Mouse (Mus musculus) gastrocnemius, postnatal 36 days (tissue): Measurements from ENCODE around the gene Prr12. TPM values are rescaled to one million over a fixed set of nuclear protein-coding genes. Genes with fewer than 3 reads are reported as not detected.

ENCODE experiments used
- DNase-seq, 2 experiments: peaks; one replicate each; pipeline ENCODE4 v3.0.0; 2022
- intact Hi-C: fragments of 180-260 bp; cut with DNase I; formaldehyde crosslinking; loops from one replicate; pipeline ENCODE4 v1.15.1; 2025
- total RNA-seq, 2 experiments: library from RNA; stranded (reverse); gene quantifications; 2 replicates each; pipeline ENCODE4 v1.2.3; 2021

Prr12 gene
- total RNA-seq, 2 experiments from 2014 or later: 11.3 to 14.1 TPM

DNA sequence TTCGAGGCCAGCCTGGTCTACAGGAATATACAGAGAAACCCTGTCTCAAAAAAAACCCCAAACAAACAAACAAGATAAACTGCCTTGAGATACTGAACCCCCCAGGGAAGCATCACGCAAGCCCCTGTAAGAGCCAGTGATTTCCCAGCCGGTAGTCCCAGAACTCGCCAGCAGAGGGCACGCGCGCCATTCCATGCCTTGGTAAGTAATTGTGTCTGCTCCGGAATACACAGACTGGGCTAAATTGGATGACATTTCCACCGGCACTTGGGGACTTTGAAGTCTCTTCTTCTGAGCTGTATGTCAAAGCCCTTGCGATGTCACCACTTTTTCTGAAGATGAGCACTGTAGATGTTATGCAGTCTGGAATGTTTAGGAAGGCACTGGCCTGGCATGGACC, 27.2 kb upstream of the Prr12 start:
- peak; percentile 93 to 94 for DNase-seq
- intact Hi-C loops: loop anchor here (5.0 kb wide), 2 partner anchors 42 to 117 kb away; partner anchors contain the start of gene Rps11

DNA sequence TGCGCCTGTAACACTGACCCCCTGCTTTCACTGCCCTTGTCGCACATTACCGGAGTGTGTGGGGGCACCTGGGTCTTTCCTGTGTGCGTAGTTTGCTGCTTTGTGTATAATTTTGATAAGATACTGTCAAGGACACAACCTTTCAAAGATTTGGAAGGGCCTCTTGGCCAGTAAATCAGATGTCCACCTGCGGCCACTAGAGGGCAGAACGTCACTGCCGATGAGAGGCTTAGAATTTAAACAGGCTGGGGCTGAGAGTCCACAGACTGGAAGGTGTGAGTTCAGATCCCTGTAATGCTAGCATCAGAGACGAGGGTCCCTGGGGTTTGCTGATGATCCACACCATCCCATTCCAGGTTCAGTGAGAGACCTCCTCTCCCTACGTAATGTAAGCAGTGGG, 25.8 kb upstream of the Prr12 start:
- intact Hi-C loops: loop anchor here (5.0 kb wide), 1 partner anchor 119 kb away; no protein-coding TSS in a partner anchor
- DNase-seq: peak; percentile 70 to 73

DNA sequence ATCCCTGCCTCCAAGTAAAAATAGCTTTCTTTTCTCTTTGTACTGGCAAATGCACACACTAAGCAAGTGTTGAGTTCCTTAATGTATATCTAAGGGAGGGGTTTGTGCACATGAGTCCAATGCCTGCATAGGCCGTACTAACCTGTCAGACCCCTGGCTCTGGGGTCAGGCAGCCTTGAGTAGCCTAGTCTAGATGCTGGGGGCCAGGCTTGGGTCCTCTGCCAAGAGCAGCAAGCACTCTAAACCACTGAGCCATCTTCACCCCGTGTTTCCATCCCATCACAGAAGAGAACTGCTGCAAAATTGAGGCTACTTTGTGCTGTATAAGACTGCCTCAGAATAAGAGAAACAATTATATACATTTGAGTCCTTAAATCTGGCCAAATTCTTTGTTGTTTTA, 25.1 kb upstream of the Prr12 start:
- DNase-seq: no peak
- intact Hi-C loops: loop anchor here (5.0 kb wide), 1 partner anchor 119 kb away; no protein-coding TSS in a partner anchor

DNA sequence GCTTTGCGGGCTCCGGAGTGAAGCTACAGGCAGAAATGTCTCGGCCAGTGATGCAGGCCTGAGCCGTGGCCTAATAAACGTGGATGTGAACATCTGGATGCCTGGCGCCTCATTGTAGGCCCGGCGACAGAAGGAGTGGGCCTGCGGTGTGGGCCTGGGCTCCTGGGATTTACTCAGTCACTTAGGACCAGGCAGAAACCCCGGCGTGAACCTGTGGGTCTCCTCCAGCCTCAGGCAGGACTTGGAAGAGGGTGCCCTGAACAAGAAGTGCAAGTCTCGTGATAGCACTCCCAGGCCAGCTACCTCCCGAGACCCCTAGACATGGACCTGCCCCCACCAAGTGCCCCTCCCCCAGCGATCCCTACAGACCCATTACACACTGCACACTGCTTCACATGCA, 24.6 kb upstream of the Prr12 start:
- intact Hi-C loops: loop anchor here (5.0 kb wide), 1 partner anchor 120 kb away; no protein-coding TSS in a partner anchor
- no peak for DNase-seq

DNA sequence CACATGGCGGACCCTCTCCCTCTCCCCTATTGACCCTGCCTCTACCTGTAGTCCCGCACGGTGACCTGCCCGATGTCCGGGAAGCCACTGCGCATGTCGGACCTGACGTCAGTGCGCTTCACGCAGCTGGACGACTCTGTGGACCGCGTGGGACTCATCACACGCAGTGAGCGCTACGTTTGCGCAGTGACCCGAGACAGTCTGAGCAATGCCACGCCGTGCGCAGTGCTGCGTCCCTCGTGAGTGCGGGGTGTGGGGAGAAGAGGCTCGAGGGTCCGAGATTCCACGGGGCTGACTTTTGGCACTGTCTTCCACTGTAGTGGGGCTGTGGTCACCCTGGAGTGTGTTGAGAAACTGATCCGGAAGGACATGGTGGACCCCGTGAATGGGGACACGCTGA, 23.8 kb upstream of the Prr12 start:
- intact Hi-C loops: loop anchor here (5.0 kb wide), 1 partner anchor 121 kb away; no protein-coding TSS in a partner anchor
- DNase-seq: no peak

DNA sequence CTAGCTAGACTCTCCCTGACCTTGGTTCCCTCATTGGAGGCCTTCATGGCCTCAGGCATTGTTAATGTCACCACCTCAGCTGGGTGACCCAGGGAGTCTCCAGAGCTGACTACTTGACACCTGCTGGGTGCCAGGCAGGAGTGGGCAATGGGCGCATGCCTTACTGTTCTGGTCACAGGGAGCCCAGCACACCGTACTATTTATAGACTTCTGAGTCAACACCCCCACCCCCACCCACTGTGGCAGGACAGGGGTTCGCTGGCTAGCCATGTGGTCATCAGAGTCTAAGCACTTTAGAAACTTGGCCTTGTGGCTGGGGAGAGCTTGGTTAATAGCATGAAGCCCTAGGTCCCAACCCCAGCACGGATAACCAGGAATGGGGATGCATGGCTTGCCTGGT, 22.7 kb upstream of the Prr12 start:
- DNase-seq: no peak
- intact Hi-C loops: loop anchor here (5.0 kb wide), 1 partner anchor 122 kb away; no protein-coding TSS in a partner anchor

DNA sequence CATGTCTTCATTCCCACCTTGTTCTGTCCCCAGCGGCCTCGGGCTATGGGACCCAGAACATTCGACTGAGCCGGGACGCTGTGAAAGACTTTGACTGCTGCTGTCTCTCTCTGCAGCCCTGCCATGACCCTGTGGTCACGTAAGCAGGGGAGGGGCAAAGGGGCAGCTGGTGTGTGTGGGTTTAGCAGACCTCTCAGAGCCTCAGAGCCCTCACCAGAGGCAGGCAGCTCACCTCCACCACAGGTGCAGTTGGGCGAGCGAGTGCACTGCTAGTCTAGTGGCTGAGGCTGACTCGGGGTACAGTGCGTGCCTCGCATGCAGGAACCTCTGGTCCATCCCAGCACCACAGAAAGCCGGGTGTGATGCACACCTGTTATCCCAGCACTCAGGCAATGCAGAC, 21.3 kb upstream of the Prr12 start:
- no peak for DNase-seq
- intact Hi-C loops: loop anchor here (5.0 kb wide), 1 partner anchor 92 kb away; no protein-coding TSS in a partner anchor

DNA sequence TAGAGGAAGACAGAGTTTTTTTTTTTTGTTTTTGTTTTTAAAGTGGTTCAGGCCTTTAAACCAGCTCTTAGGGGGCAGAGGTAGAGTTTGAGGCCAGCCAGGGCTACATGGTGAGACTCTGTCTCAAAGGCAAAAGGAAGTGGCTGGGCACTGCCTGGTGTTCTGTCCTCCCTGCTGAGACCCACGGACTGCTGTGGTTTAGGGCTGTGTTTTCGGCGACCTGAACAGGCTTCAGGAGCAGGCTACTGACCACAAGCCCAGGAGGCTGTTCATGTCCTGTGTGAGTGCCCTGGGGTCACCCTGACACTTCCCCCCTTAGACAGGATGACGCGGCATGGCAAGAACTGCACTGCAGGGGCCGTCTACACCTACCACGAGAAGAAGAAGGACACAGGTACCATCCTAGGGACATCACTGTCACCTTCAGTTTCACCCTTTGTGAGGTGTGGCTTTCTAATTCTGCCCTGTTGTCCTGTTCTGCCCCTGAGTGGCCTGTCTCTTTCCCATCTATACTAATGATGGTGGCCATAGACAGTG, 20.6 kb upstream of the Prr12 start:
- intact Hi-C loops: loop anchor here (5.0 kb wide), 1 partner anchor 91 kb away; no protein-coding TSS in a partner anchor

DNA sequence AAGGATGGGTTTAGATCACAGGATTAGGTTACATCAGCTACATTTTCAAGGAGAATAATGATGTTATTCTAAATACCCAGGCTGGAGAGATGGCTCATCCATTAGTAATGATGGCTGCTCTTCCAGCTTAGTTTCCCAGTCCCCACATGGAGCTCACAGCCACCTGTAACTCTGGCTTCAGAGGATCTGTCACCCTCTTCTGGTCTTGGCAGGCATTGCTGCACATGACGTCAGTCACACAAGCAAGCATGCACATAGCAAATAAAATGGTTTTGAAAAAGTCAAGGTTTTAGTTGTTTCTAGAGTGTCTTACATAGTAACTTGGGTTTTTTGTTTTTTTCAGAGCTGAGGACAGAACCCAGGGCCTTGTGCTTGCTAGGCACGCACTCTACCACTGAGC, 19.5 kb upstream of the Prr12 start:
- DNase-seq: no peak
- intact Hi-C loops: loop anchor here (5.0 kb wide), 1 partner anchor 90 kb away; no protein-coding TSS in a partner anchor

More for the DNA sequence above, 20.6 kb upstream of the Prr12 start:
- no peak for DNase-seq

DNA sequence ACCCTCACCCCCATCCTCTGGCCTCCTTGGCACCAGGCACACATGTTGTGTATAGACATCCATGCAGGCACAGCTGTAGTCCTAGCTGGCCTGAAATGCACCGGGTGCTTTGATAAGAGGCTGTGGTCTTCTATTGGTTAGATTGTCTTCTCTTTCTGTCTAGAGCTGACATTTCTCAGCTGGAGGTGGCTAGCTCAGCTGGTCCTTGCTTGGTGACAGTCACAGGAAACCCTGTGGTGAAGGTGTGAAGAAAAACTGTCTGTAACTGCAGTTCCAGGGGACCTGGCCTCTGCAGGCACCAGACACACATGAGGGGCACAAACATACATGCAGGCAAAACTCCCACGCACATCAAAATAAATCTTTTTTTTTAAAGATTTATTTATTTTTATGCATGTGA, 17.0 kb upstream of the Prr12 start:
- no peak for DNase-seq
- intact Hi-C loops: loop anchor here (5.0 kb wide), 1 partner anchor 87 kb away; no protein-coding TSS in a partner anchor

DNA sequence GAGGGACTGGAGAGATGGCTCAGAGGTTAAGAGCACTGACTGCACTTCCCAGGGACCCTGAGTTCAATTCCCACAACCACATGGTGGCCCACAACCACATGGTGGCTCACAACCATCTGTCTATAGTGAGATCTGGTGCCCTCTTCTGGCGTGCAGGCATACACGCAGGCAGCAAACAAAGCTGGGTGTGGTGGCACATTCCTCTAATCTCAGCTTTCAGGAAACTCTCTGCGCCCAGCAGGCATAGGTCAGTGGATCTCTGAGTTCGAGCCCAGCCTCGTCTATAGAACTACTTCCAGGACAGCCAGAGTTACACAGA, 15.3 kb upstream of the Prr12 start:
- DNase-seq: no peak
- intact Hi-C loops: no loop called here

DNA sequence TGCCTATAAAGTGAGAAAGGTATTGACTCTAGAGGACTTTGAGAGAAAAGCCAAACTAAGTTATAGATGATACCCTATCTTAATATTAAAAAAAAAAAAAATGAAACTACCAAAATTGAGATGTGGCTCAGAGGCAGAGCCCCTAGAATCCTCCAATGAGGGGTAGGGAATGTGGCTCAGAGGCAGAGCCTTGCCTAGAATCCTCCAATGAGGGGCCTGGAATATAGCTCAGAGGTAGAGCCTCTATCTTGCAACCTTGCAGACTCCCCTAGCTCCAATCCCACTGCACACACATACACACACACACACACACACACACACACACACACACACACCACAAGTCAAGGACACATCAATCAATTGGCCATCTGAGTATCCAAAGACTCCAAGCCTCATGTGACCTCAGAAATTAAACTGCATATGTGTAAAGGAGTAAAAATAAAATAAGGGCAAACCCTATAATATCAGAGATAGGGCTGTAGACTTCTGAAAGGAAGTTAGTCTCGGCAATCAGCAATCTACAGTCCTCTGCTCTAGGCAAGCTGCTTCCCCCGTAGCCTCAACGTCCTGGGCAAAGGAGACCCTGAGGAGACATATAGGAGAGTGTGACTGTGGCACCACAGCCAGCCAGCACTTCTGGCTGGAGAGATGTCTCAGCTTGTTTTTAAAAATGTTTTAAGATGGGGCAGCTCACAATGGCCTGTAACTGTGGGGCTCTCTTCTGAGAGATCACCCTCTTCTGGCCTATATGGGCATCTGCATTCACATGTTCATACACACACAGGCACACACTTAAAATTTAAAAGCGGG, 14.7 kb upstream of the Prr12 start:
- no peak for DNase-seq
- intact Hi-C loops: no loop called here

DNA sequence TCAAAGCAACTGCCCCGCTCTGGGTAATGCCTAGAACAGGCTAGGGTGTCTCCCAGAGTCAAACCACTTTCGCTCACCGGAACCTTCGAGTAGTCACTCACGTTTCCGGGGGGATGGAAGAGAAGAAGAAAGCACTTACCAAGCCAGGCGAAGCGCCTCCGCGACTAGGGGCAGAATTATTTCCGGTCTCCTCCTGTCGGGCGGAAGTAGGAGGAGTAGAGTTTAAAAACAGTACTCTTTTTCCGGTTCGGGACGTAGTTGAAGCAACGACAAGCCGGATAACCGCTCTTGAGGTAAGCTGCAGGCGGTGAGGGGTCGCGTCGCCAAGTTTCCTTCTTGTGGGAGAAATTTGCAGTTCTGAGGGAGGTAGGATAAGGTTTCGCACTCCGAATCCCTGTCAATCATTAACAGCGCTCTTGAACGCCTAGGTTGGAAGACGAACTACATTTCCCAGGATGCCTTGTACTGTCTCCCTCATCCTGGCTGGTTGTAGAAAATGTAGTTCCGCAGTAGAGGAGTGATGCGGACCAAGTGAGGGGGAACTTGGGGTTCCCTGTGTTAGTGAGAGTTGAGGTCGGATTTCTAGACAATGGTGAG, 9.7 kb upstream of the Prr12 start, which contains the start of the genes Nosip and Prrg2:
Gene Nosip, plus strand, starts transcription at position 191 of the 597 bp plus-strand sequence.
Gene Prrg2, minus strand, starts transcription at position 439 of the 597 bp plus-strand sequence.
- DNase-seq: peak; percentile 92
- intact Hi-C loops: no loop called here

DNA sequence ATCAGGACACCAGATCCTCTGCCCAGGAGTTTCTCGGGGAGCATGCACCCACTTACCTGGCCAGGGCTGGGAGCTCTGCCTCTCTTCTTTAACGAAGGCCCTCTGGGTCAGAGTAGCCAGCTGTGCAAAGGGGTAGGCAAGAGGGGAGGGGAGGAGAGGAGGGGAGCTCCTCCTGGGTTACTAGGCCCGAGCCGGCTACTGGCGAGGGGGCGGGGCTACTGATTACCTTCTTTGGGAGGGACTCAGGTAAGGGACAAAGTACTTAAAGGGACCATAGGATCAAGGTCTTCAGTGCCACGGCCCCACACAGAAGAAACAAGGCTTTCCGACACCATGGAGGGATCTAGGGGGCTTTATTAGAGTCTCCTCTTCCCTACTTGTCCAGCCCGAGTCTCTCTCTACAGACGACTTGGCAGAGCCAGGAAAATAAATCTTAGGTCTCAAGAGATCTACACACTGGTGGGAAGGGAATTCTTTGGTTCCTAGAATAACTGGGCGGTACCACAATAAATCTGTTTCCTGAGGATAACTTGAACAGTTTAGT, 8.9 kb upstream of the Prr12 start:
- no peak for DNase-seq
- intact Hi-C loops: no loop called here

DNA sequence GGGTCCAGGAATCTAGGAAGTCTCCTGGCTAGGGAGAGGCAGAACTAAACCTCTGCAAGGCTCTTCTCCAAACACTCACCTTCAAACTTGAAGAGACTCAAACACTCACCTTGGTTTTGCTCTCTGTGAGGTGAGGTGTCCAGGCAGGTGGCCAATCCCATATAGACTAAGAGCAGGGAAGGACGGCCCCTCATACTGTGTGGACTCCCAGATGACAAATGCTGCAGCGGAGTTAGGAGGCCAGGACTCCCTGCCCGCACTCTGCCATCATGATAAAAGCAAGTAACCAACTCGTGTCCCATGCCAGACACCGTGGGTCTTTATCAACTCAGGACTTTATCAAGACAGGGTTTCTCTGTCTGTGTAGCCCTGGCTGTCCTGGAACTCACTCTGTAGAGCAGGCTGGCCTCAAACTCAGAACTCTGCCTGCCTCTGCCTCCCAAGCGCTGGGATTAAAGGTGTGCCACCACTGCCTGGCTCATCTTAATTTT, 8.0 kb upstream of the Prr12 start:
- no peak for DNase-seq
- intact Hi-C loops: no loop called here

DNA sequence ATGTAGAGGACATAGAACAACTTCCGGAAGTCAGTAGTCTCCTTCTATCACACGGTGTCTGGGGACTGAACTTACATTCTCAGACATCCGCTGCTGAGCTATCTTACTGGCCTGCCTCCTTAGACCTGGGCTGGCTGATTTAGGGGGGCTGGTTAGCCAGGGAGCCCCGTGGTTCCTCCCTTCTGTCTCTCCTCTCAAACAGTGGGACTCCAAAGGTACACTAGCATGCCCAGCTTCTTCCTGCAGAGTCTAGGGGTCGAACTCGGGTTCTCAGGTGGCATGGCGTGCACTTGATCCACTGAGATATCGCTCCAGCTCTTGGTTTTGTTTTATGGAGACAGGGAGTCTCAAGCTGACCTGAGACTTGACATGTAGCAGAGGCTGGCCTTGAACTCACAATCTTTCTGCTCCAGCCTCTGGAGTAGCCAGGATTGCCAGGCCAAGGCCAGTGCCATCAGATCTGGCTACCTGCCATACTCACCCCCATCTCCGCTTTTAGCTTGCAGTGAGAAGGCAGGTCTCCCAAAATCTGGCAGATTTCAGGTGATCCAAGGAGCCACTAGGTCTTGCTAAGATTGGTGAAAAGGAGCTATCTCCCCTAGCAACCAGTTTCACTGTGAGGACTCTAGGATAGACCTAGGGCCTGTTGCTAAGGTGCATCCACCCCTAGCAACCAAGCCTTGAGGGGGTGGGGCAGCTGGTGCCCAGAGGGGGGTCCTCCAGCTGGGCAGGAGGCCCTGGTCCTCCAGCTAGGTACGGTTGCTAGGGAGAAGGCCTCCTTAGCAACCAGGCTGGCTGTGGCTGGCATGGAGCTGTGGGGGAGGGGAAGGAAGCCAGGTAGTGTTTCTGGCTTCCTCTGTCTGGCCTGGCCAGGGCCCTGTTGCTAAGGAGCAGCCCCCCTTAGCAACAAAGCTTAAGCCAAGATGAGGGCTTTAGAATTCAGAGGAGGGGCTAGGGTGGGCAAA, 6.2 kb upstream of the Prr12 start:
- intact Hi-C loops: no loop called here
- DNase-seq: no peak

DNA sequence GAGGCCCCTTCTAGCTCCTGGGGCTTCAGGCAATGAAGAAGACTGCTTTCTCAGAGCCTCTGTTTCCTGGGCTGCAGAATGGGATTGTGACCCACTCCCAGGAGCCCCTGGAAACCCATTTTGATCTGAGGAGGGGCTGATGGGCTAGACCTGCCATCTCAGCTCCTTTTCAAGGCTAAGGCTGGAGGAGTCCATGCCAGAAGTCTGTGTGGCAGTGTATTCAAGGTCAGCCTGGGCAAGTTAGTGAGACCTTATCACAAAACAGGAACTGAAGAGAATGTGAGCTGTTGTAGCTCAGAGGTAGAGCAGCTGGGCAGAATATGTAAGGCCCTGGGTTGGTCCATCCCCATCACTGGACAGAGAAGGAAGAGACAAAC, 4.3 kb upstream of the Prr12 start:
- intact Hi-C loops: no loop called here

DNA sequence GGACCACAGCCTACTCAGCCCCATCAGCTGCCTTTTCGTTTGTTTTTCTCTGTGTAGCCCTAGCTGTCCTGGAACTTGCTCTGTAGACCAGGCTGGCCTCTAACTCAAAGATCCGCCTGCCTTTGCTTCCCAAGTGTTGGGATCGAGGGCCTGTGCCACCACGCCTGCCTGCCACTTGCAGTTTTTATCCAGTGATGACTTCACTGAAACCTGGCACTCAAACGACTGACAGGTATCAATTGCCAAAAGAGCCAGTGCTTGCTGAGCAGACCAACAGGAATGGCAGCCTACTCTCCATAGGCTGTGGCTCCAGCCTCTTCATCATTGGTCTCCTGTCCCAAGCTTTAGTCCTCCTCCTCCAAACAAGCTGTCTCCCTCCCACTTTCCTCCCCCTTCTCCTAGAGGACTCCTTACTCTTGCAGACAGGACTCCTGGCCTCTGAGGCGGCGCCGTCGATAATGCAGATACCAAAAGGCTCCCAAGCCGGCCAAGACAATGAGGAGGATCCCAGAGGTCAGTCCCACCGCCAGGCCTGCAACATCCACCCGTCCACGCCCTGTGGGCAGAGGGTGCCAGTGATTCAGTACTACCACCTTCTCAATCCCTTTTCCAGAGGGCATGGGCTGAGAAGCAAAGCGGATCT, 3.8 kb upstream of the Prr12 start:
- intact Hi-C loops: no loop called here
- no peak for DNase-seq

More for the DNA sequence above, 4.3 kb upstream of the Prr12 start:
- DNase-seq: no peak

DNA sequence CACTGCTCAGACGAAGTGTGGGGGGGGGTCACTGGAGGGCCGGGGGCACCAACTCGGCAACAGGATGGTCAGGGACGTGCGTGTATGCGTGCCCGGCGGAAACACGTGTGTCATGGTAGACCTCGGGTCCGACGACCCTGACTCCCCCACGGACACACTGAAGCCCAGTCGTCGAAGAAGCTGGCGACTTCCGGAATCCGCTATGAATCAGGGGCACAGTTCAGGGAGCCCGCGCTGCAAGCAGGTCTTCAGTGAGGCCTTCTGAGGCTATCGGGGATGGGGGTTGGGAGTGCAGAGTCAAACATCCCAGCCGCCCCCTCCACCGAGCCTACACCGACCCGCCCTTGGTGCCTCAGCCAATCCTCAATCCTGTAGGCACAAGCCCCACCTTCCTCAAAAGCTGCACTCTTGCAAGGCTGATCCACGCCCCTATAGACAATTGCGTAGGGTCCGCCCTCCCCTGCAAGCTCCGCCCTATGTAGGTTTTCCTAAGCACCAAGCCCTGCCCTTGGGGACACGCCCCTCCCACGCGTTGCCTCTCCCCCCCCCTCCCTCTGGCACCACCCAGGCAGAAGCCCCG, 1.3 kb upstream of the Prr12 start:
- intact Hi-C loops: loop anchor here (2.0 kb wide), 1 partner anchor 35 kb away; no protein-coding TSS in a partner anchor
- peak; percentile 86 to 89 for DNase-seq
